Mouse (Mus musculus) testis, postnatal 10 days (tissue): ENCODE measurements at regions not wholly inside any gene's neighbourhood (a gene's known extent, or its start where the extent isn't known, plus 50 kb on each side); places are given as distances from the start of the nearest gene placed in this dataset.
A peak's percentile ranks its signal among the peaks of the same experiment; 100 is the strongest.

ENCODE experiments used
- DNase-seq: peaks from one replicate; pipeline ENCODE4 v3.0.0; 2021; ENCODE audit warnings: low spot score

- no peak for DNase-seq
Measured at GRCm38 (mm10) chr3:129038877-129039276, 160.8 kb upstream of the Pitx2 start.

GRCm38 (mm10) chr3:129044834-129045233 lies 154.8 kb upstream of the Pitx2 start:
- DNase-seq: no peak

DNA sequence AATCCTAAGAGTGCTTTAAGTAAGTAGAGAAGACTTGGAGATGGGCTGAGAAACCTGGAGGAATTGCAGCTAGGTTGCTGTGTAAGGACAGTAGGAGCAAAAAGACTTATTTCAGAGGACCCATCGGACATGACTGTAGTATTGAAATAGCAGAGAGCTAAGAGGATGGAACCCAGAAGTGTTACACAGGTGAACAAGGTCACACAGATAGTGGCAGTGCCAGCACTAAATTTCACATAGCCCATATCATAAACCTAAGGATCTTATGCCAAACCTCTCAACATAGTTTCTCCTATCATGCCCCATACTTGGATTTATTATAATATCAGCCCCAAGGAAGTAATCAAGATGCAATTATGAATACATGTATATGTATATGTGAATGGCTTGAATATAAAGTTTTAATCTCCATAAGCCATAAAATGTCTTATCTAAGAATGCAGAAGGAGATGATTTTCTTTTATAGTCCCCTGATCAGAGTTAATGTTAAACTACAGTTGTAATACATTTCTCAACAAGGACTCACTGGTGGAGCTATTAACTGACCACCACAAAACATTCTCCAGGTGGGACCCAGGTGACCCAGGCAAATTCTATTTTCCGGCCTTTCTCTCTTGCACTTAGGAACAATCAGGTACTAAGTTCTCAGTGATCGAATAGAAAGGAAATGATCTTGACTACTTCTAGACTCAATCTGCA lies 149.6 kb upstream of the Pitx2 start:
- DNase-seq: no peak

- DNase-seq: peak; percentile 45
Measured at GRCm38 (mm10) chr3:129065457-129066364, 134.0 kb upstream of the Pitx2 start.

- no peak for DNase-seq
Measured at GRCm38 (mm10) chr3:129069676-129070075, 130.0 kb upstream of the Pitx2 start.

DNA sequence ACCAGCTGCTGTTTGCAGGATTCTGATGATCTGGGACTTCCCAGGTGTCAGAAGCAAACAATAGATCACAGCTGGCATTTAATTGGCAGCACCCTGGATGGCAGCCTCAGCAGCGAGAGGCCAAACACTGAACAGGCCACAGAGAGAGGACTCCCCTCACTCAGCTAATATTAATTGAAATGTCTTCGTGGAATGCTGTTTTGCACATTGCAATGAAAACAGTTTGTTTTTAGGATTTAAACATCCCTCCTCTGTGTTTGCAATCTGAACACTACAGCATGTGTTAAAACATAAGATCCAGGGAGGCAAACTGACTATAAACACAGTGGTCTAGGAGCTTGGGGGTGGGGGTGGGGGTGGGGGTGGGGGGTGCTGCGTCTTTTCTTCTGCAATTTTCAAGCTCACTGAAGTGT lies 129.2 kb upstream of the Pitx2 start:
- no peak for DNase-seq

GRCm38 (mm10) chr3:129071002-129071401 lies 128.7 kb upstream of the Pitx2 start:
- DNase-seq: no peak

DNA sequence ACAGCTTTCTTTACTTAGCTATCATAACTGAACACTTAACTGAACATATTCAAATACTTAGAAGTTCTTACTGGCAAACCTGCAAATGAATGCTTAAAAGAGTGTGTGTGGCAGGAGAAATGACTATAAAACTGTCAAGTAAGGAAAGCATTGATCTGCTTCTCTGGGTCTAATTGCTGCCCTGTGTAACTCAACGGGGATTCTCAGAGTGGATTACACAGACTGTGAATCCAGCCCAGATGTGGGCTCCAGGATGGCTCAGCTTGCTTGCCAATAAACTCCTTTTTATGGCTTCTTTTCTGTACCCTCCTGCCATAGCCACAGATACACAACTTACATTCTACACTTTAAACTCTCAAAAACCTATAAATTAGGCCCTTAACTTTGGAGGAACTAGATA lies 123.3 kb upstream of the Pitx2 start:
- DNase-seq: no peak

- no peak for DNase-seq
Measured at GRCm38 (mm10) chr3:129103786-129104440, 95.8 kb upstream of the Pitx2 start.

GRCm38 (mm10) chr3:129104811-129105210 lies 94.9 kb upstream of the Pitx2 start:
- DNase-seq: no peak

GRCm38 (mm10) chr3:129106174-129106573 lies 93.5 kb upstream of the Pitx2 start:
- DNase-seq: no peak

DNA sequence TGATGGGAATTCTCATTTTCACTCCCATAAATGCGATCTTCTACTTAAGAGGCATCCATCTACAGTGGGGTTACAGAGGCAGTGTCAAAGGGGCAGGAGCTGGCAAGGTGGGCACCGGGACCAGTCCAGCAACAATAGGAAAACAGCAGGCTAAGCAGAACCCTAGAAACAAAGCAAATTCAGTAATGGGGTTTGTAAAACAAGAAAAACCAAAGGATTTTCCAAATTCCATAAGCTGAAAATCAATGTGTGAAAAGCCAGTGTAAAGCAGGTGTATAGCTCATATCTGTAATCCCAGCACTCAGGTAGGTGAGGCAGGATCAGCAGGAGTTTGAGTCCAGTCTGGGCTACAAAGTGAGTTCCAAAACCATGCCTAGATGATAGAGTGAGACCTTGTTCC lies 69.2 kb upstream of the Pitx2 start:
- DNase-seq: no peak

DNA sequence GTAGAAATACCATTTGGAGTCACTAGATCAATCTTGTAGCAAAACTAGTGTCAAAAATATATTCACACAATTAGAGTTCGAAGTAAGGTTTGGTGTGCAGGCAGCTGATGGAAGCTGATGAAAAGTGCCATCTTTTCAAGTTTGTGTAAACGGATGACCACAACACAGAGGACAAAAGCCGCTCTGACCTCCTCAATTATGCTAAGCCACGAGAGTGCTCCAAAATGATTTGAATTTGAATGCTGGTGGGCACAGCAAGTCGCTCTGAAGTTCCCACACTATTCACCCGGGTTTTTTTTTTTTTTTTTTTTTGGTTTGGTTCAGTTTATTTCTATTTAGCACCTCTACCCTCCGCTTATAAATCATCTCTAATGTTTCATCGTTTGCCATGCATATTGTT lies 68.5 kb upstream of the Pitx2 start:
- no peak for DNase-seq

GRCm38 (mm10) chr3:129131877-129132433 lies 67.7 kb upstream of the Pitx2 start:
- no peak for DNase-seq
